Comparison of ENCODE assay signal across 16 mouse cellular contexts in the genomic region with DNA sequence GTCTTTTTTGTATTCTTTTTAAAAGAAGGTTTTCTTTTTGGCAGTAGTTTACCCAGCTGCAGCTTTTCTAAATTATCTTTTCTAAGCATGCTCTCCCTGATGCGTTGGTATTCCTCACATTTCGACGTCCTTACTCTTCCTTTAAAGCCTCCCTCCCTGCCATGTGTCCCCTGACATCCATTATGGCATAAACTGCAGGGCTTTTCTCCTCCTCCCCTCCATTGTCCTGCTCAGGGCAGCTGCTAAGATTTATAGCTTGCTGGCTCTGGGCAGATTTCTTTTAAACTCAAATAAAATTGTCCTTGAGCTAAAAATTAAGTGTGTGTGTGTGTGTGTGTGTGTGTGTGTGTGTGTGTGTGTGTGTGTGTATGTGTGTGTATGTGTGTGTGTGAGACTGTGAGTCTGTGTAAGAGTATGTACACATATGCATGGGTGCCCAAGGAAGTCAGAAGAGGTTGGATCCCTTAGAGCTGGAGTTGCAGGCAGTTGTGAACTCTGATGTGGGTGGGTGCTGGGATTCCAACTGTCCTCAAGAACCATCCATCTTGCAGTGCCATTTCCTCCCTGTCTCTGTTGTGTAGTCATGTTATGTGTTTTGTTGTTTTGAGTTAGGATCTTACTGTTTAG. TPM values are rescaled to one million over a fixed set of nuclear protein-coding genes. Genes with fewer than 3 reads are reported as not detected.
DNase-seq lines count a peak whose midpoint lies in the region; ATAC-seq and TF ChIP-seq lines count a peak whose summit lies in the region.
"Had no signal": no experiment of that assay in that cellular context is flagged by ENCODE, and none has a peak within 500 bp of the region (broad histone marks: within the 10 kb centered on the region; RNA-seq: fewer than 3 reads in every experiment).

No protein-coding gene starts in this region.

- peaks cover 30% of the 10 kb centered on the region for H3K4me1 ChIP-seq in embryonic facial prominence, embryonic 13.5 days
- peaks cover 6% of the 10 kb centered on the region; the same call in 1 of the 2 replicates for H3K4me1 ChIP-seq in neural tube, embryonic 12.5 days
- no peaks in the 10 kb centered on the region for H3K4me1 ChIP-seq in lung, postnatal 0 days (ENCODE audit: insufficient read depth, low read depth, low read length)
- H3K4me1 ChIP-seq in forebrain, embryonic 15.5 days, result no peaks in the 10 kb centered on the region
- H3K4me1 ChIP-seq: intestine, embryonic 15.5 days had no signal

- no peak overlapping the region for H3K4me3 ChIP-seq in embryonic facial prominence, embryonic 13.5 days
- no peak overlapping the region for H3K4me3 ChIP-seq in neural tube, embryonic 12.5 days
- H3K4me3 ChIP-seq in lung, postnatal 0 days (ENCODE audit: low read depth, low read length), result no peak overlapping the region
- H3K4me3 ChIP-seq in forebrain, embryonic 15.5 days, result no peak overlapping the region
- H3K4me3 ChIP-seq: heart, embryonic 15.5 days; hindbrain, embryonic 12.5 days; intestine, embryonic 15.5 days had no signal

- ATAC-seq in embryonic facial prominence, embryonic 13.5 days (ENCODE audit: insufficient number of reproducible peaks, insufficient read depth, low FRiP score, low TSS enrichment, low read depth), result no peak
- ATAC-seq in neural tube, embryonic 12.5 days (ENCODE audit: low FRiP score, low read depth), result peak; percentile 56; the same call in 1 of the 2 replicates
- ATAC-seq in lung, postnatal 0 days, result no peak
- ATAC-seq in forebrain, embryonic 15.5 days (replicated peaks), result no peak
- ATAC-seq: intestine, embryonic 15.5 days; midbrain, embryonic 16.5 days had no signal

- no peak for TF ChIP-seq EP300 in lung, postnatal 0 days (IDR thresholded peaks at IDR 0.05)

- 41% methylated on average over 3 of the region's 3 CpGs for WGBS in embryonic facial prominence, embryonic 13.5 days
- WGBS in neural tube, embryonic 12.5 days, result 13% methylated on average over 3 of the region's 3 CpGs
- 53% methylated on average over 3 of the region's 3 CpGs for WGBS in lung, postnatal 0 days
- 45% methylated on average over 3 of the region's 3 CpGs for WGBS in forebrain, embryonic 15.5 days

- DNase-seq in kidney, postnatal 10 days, result peak; percentile 22
- DNase-seq in kidney, postnatal 36 days, result no peak
- peak; percentile 5 for DNase-seq in adrenal gland, postnatal 25 days
- no peak for DNase-seq in lung, postnatal 0 days (ENCODE audit: low spot score)
- DNase-seq: cerebellum, adult 11 months; lung, adult 18-20 months; right cerebral cortex, postnatal 25 days had no signal

- no peaks in the 10 kb centered on the region for H3K36me3 ChIP-seq in embryonic facial prominence, embryonic 13.5 days
- no peaks in the 10 kb centered on the region for H3K36me3 ChIP-seq in neural tube, embryonic 12.5 days
- no peaks in the 10 kb centered on the region for H3K36me3 ChIP-seq in lung, postnatal 0 days (ENCODE audit: insufficient read depth, low read length)
- no peaks in the 10 kb centered on the region for H3K36me3 ChIP-seq in forebrain, embryonic 15.5 days
- H3K36me3 ChIP-seq: heart, embryonic 15.5 days; hindbrain, embryonic 12.5 days; intestine, embryonic 15.5 days had no signal

- no peak overlapping the region for H3K9ac ChIP-seq in embryonic facial prominence, embryonic 13.5 days
- no peak overlapping the region for H3K9ac ChIP-seq in neural tube, embryonic 12.5 days
- no peak overlapping the region for H3K9ac ChIP-seq in lung, postnatal 0 days (replicated peaks; ENCODE audit: low read depth)
- no peak overlapping the region for H3K9ac ChIP-seq in forebrain, embryonic 15.5 days (replicated peaks)
- H3K9ac ChIP-seq: heart, embryonic 15.5 days; hindbrain, embryonic 12.5 days; intestine, embryonic 15.5 days had no signal

- peak overlapping the region; percentile 80 for H3K27ac ChIP-seq in embryonic facial prominence, embryonic 13.5 days
- no peak overlapping the region for H3K27ac ChIP-seq in neural tube, embryonic 12.5 days
- no peak overlapping the region for H3K27ac ChIP-seq in lung, postnatal 0 days (ENCODE audit: low read length)
- H3K27ac ChIP-seq in forebrain, embryonic 15.5 days (replicated peaks), result no peak overlapping the region
- H3K27ac ChIP-seq: heart, embryonic 15.5 days; hindbrain, embryonic 12.5 days; intestine, embryonic 15.5 days; macrophage had no signal

- H3K9me3 ChIP-seq in embryonic facial prominence, embryonic 13.5 days, result no peaks in the 10 kb centered on the region
- no peaks in the 10 kb centered on the region for H3K9me3 ChIP-seq in neural tube, embryonic 12.5 days
- H3K9me3 ChIP-seq in lung, postnatal 0 days (ENCODE audit: low read length), result no peaks in the 10 kb centered on the region
- H3K9me3 ChIP-seq in forebrain, embryonic 15.5 days, result no peaks in the 10 kb centered on the region
- H3K9me3 ChIP-seq: heart, embryonic 15.5 days; hindbrain, embryonic 12.5 days; intestine, embryonic 15.5 days had no signal

- no peak overlapping the region for H3K4me2 ChIP-seq in embryonic facial prominence, embryonic 13.5 days
- no peak overlapping the region for H3K4me2 ChIP-seq in neural tube, embryonic 12.5 days (replicated peaks)
- no peak overlapping the region for H3K4me2 ChIP-seq in lung, postnatal 0 days (replicated peaks; ENCODE audit: low read depth, low read length)
- no peak overlapping the region for H3K4me2 ChIP-seq in forebrain, embryonic 15.5 days (replicated peaks)
- H3K4me2 ChIP-seq: heart, embryonic 15.5 days; hindbrain, embryonic 12.5 days; intestine, embryonic 15.5 days had no signal

- TF ChIP-seq CTCF in lung, postnatal 0 days (IDR thresholded peaks at IDR 0.05), result no peak

- H3K27me3 ChIP-seq in embryonic facial prominence, embryonic 13.5 days, result no peaks in the 10 kb centered on the region
- H3K27me3 ChIP-seq in neural tube, embryonic 12.5 days (replicated peaks), result no peaks in the 10 kb centered on the region
- no peaks in the 10 kb centered on the region for H3K27me3 ChIP-seq in lung, postnatal 0 days (replicated peaks; ENCODE audit: insufficient read depth, low read length)
- no peaks in the 10 kb centered on the region for H3K27me3 ChIP-seq in forebrain, embryonic 15.5 days
- H3K27me3 ChIP-seq: CH12.LX; heart, embryonic 15.5 days; hindbrain, embryonic 12.5 days; intestine, embryonic 15.5 days had no signal

RNA-seq across cellular contexts. Expression of a gene that starts 10.3 kb away (rescaled TPM):
- total RNA-seq in adrenal gland, postnatal 25 days (2021), result 35.0 and 41.2 TPM in 2 replicates
- 9.6 and 10.7 TPM in 2 replicates for polyA plus RNA-seq in embryonic facial prominence, embryonic 13.5 days (2015; fragmentation: Nextera tagmentation; extraction: Ambion mirVana)
- polyA plus RNA-seq in neural tube, embryonic 12.5 days (2016; fragmentation: Nextera tagmentation; extraction: Ambion mirVana), result 13.5 and 13.6 TPM in 2 replicates
- 5.2 and 5.3 TPM in 2 replicates for polyA plus RNA-seq in lung, postnatal 0 days (2015; fragmentation: Nextera tagmentation; extraction: Ambion mirVana)
- 10.7 and 12.2 TPM in 2 replicates for polyA plus RNA-seq in forebrain, embryonic 15.5 days (2015; fragmentation: Nextera tagmentation; extraction: Ambion mirVana)

RNA-seq across cellular contexts. Expression of a gene that starts 10.4 kb away (rescaled TPM):
- 29.6 and 38.9 TPM in 2 replicates for total RNA-seq in adrenal gland, postnatal 25 days (2021)
- 43.2 and 49.5 TPM in 2 replicates for polyA plus RNA-seq in embryonic facial prominence, embryonic 13.5 days (2015; fragmentation: Nextera tagmentation; extraction: Ambion mirVana)
- polyA plus RNA-seq in neural tube, embryonic 12.5 days (2016; fragmentation: Nextera tagmentation; extraction: Ambion mirVana), result 86.6 and 95.0 TPM in 2 replicates
- 15.6 and 22.9 TPM in 2 replicates for polyA plus RNA-seq in lung, postnatal 0 days (2015; fragmentation: Nextera tagmentation; extraction: Ambion mirVana)
- 96.7 and 97.8 TPM in 2 replicates for polyA plus RNA-seq in forebrain, embryonic 15.5 days (2015; fragmentation: Nextera tagmentation; extraction: Ambion mirVana)

Comparison
In these comparisons a context has a peak if more than half of its experiments do, and no peak if none do; other contexts are left out.
1. DNase-seq: peak in kidney, postnatal 10 days (single experiment) and adrenal gland, postnatal 25 days (single experiment); none in kidney, postnatal 36 days (0 of 2) and lung, postnatal 0 days (single experiment).